Mouse (Mus musculus) liver, postnatal 0 days (tissue): ENCODE measurements around the gene Cldn16. TPM values are rescaled to one million over a fixed set of nuclear protein-coding genes. Genes with fewer than 3 reads are reported as not detected.
A peak's percentile ranks its signal among the peaks of the same experiment; 100 is the strongest.
"Not testable (repeated sequence)": the region's sequence is repeated elsewhere in the genome, so short reads cannot be mapped to it uniquely, and the experiment has no call there.

ENCODE experiments used
- ATAC-seq: fragments of 200-750 bp; cut with Nextera tagmentation; 2 replicates; pipeline ENCODE4 v1.8.0; 2017; ENCODE audit warnings: mild to moderate bottlenecking, moderate library complexity
- DNase-seq: peaks from one replicate; pipeline ENCODE4 v3.0.0-alpha.2; 2016
- H3K27ac ChIP-seq: fragments of 300-500 bp; sonication (generic); 2 replicates; pipeline ENCODE4 v1.5.1; 2014; ENCODE audit warnings: antibody characterized with exemption, moderate library complexity, mild to moderate bottlenecking, low read depth
- H3K27me3 ChIP-seq: fragments of 300-500 bp; sonication (generic); 2 replicates; pipeline ENCODE4 v1.6.1; 2014; ENCODE audit warnings: low read length, control low read depth, mixed read lengths; ENCODE audit not compliant: insufficient read depth
- H3K36me3 ChIP-seq: fragments of 300-500 bp; sonication (generic); replicated peaks from 2 replicates; pipeline ENCODE4 v1.6.1; 2014; ENCODE audit warnings: mild to moderate bottlenecking, control low read depth, low read length, moderate library complexity, mixed read lengths; ENCODE audit not compliant: insufficient read depth
- H3K4me1 ChIP-seq: fragments of 300-500 bp; sonication (generic); 2 replicates; pipeline ENCODE4 v1.6.1; 2014; ENCODE audit warnings: antibody characterized with exemption, mild to moderate bottlenecking, control low read depth; ENCODE audit not compliant: insufficient read depth
- H3K4me2 ChIP-seq: fragments of 300-500 bp; sonication (generic); 2 replicates; pipeline ENCODE4 v1.6.1; 2014; ENCODE audit warnings: low read depth, mild to moderate bottlenecking, low read length, moderate library complexity, mixed read lengths
- H3K4me3 ChIP-seq: fragments of 300-500 bp; sonication (generic); 2 replicates; pipeline ENCODE4 v1.5.1; 2014; ENCODE audit warnings: low read depth, low read length
- H3K9ac ChIP-seq: fragments of 300-500 bp; sonication (generic); replicated peaks from 2 replicates; pipeline ENCODE4 v1.6.1; 2014; ENCODE audit warnings: mild to moderate bottlenecking, moderate library complexity
- H3K9me3 ChIP-seq: fragments of 300-500 bp; sonication (generic); 2 replicates; pipeline ENCODE4 v1.6.1; 2016; ENCODE audit warnings: mild to moderate bottlenecking, control low read depth, low read length, mixed read lengths
- CTCF ChIP-seq: sonication (generic); IDR thresholded peaks from 2 replicates; pipeline ENCODE4 v1.5.1; 2016; ENCODE audit warnings: antibody characterized with exemption, low read depth
- EP300 ChIP-seq: IDR thresholded peaks from 2 replicates; pipeline ENCODE4 v1.6.1; 2016; ENCODE audit warnings: antibody characterized with exemption, low read depth, mild to moderate bottlenecking
- WGBS: fragments of 180-500 bp; shearing (Covaris S2); extraction: QIAGEN DNeasy Blood & Tissue Kit; methylation state at CpG from one replicate; pipeline ENCODE4 v1.1.7; 2014; ENCODE audit not compliant: insufficient replicate concordance; 5-methylcytosine and 5-hydroxymethylcytosine counted together
- polyA plus RNA-seq: library from polyadenylated mRNA; unstranded; fragments of >200 nt; fragmentation: Nextera tagmentation; extraction: Ambion mirVana; gene quantifications from 2 replicates; pipeline ENCODE4 v1.2.1, GENCODE M21; 2015

Cldn16 gene
- polyA plus RNA-seq, 1 experiment from 2014 or later = not detected

GRCm38 (mm10) chr16:26444843-26445242 lies 18.1 kb upstream of the Cldn16 start:
- ATAC-seq (no peak), DNase-seq (no peak)
- H3K4me3 ChIP-seq = no peak overlapping the region
- no peak overlapping the region for H3K9ac ChIP-seq
- TF ChIP-seq EP300 = no peak
- TF ChIP-seq CTCF = no peak
- H3K27me3 ChIP-seq = no peaks in the 10 kb centered on the region
- no peak overlapping the region for H3K27ac ChIP-seq
- no peaks in the 10 kb centered on the region for H3K9me3 ChIP-seq
- H3K4me2 ChIP-seq = no peak overlapping the region
- H3K36me3 ChIP-seq = no peaks in the 10 kb centered on the region
- H3K4me1 ChIP-seq = no peaks in the 10 kb centered on the region

DNA sequence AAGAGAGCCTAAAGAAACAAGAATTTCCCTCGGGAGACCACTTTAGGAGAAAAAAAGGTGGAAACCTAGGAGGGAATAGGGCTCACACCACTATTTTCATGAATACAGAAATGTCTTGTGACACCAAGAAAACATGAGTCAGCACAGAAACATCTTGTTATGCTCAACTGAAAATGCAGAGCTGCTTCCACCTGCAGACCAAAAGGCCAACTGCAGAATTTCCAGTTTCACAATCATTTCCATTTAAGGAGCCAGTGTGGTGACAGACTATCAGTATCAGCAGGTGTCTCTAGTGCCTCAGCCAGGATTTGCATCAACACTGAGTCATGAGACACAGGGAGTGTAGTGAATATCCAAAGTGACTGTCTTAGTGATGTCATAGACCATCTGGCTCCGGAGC lies 15.3 kb upstream of the Cldn16 start:
- Histone ChIP-seq H3K9ac (no peak overlapping the region), H3K36me3 (no peaks in the 10 kb centered on the region), H3K4me2 (no peak overlapping the region), H3K27ac (no peak overlapping the region), H3K9me3 (no peaks in the 10 kb centered on the region), H3K27me3 (no peaks in the 10 kb centered on the region), H3K4me3 (no peak overlapping the region), H3K4me1 (no peaks in the 10 kb centered on the region)
- DNase-seq (peak; percentile 29), ATAC-seq (peak; percentile 82)
- TF ChIP-seq CTCF = peak; percentile 73
- TF ChIP-seq EP300 = no peak
- 53% methylated on average over 2 of the region's 2 CpGs for WGBS

DNA sequence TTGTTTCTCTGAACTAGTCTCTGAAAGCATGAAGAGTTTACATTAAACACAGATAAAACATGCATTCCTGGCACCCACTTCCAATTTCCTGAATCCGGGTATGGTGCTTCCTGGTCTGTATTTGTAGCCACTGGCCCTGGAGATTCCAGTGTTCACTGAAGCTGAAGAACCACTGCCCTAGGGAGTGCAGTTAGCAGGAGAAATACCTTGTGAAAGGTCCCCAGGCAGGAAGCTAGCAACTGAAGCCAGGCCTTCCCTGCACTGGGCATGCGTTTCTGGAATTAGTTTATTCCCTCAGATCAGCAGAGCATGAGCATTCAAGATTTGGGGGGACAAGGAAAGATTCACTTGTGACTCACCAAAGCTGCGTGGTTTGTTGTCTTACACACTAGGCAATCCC lies 8.8 kb upstream of the Cldn16 start:
- Histone ChIP-seq H3K4me1 (no peaks in the 10 kb centered on the region), H3K27me3 (no peaks in the 10 kb centered on the region), H3K4me2 (no peak overlapping the region), H3K9ac (no peak overlapping the region), H3K27ac (no peak overlapping the region), H3K36me3 (no peaks in the 10 kb centered on the region), H3K9me3 (no peaks in the 10 kb centered on the region), H3K4me3 (no peak overlapping the region)
- DNase-seq (no peak), ATAC-seq (no peak)
- 49% methylated on average over 3 of the region's 3 CpGs for WGBS
- TF ChIP-seq EP300 = no peak
- TF ChIP-seq CTCF = no peak

DNA sequence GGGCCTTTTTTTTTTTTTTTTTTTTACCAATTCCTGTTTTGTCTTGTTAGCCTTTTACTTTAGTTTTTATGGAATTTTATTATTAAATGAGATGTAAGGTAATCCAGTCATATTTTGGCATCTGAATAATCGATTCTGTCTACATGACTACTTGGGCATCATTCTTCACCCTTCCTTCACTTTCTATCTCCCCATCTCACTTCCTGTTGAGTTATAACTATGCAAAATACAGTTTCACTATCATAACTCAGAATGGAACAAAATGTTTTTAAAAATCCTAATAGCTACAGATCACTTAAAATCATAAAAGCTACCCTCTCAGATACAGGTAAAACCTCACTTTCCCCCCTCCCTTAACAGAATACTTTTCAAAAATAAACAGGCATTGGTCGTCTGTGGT lies 6.8 kb upstream of the Cldn16 start:
- no peak overlapping the region for H3K9ac ChIP-seq

GRCm38 (mm10) chr16:26466535-26466934 lies 3.6 kb downstream of the Cldn16 start:
- DNase-seq (no peak), ATAC-seq (no peak)
- H3K27ac ChIP-seq = no peak overlapping the region
- no peak overlapping the region for H3K4me2 ChIP-seq
- no peaks in the 10 kb centered on the region for H3K4me1 ChIP-seq
- no peaks in the 10 kb centered on the region for H3K27me3 ChIP-seq
- H3K36me3 ChIP-seq = no peaks in the 10 kb centered on the region
- no peak for TF ChIP-seq CTCF
- TF ChIP-seq EP300 = no peak
- H3K9me3 ChIP-seq = no peaks in the 10 kb centered on the region
- whole genome bisulfite sequencing = 75% methylated on average over 4 of the region's 4 CpGs
- no peak overlapping the region for H3K4me3 ChIP-seq
- H3K9ac ChIP-seq = no peak overlapping the region

More for the DNA sequence above, 6.8 kb upstream of the Cldn16 start:
- Histone ChIP-seq H3K36me3 (no peaks in the 10 kb centered on the region), H3K9me3 (no peaks in the 10 kb centered on the region), H3K4me2 (no peak overlapping the region), H3K4me1 (no peaks in the 10 kb centered on the region), H3K27me3 (no peaks in the 10 kb centered on the region), H3K4me3 (no peak overlapping the region), H3K27ac (no peak overlapping the region)
- DNase-seq (no peak), ATAC-seq (no peak)
- TF ChIP-seq CTCF = no peak
- TF ChIP-seq EP300 = no peak
- WGBS = 72% methylated on average over 2 of the region's 2 CpGs

DNA sequence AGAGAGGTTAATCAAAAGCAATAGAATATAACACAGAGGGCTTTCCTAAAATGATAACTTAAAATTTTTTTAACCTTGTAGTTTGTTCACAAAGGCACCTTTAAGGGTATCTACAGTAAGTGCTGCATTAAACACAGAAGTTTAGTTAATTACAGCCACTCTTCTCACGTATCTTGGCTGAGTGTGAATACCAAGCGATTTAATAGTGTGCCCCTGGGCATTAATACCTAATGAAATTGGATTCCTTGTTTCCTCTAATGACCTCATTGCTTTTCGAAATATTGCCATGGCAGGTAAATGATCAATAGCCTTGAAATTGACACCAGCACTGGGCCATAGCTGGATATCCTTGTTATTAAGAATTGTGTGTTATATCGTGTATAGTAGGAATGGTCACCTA lies 8.3 kb downstream of the Cldn16 start:
- DNase-seq = no peak
- Histone ChIP-seq H3K27me3 (no peaks in the 10 kb centered on the region), H3K4me1 (no peaks in the 10 kb centered on the region), H3K27ac (no peak overlapping the region), H3K9me3 (no peaks in the 10 kb centered on the region), H3K4me3 (no peak overlapping the region), H3K9ac (no peak overlapping the region), H3K36me3 (no peaks in the 10 kb centered on the region), H3K4me2 (no peak overlapping the region)
- 73% methylated on average over 4 of the region's 4 CpGs for WGBS
- ATAC-seq = no peak
- TF ChIP-seq EP300 (no peak), CTCF (no peak)

- no peak for DNase-seq
- Histone ChIP-seq H3K4me1 (no peaks in the 10 kb centered on the region), H3K4me3 (no peak overlapping the region), H3K27ac (no peak overlapping the region), H3K9me3 (no peaks in the 10 kb centered on the region), H3K36me3 (no peaks in the 10 kb centered on the region), H3K27me3 (no peaks in the 10 kb centered on the region), H3K9ac (no peak overlapping the region), H3K4me2 (no peak overlapping the region)
- no peak for TF ChIP-seq EP300
- peak; percentile 68 for TF ChIP-seq CTCF
- 11% methylated on average over 2 of the region's 2 CpGs for WGBS
- ATAC-seq = no peak
Observed at GRCm38 (mm10) chr16:26495721-26496120, 32.8 kb downstream of the Cldn16 start.

DNA sequence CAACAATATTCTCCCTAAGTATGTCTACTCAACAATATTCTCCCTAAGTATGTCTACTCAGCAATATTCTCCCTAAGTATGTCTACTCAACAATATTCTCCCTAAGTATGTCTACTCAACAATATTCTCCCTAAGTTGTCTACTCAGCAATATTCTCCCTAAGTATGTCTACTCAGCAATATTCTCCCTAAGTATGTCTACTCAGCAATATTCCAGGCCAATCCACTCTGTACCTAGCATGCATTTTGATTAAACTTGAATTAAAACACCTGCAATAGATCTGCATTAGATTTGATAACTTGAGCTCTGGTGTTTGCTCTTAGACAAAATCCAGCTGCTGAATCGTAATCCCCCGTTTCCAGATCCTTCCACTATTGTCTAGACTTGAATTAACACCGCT lies 36.8 kb downstream of the Cldn16 start:
- H3K4me2 ChIP-seq, ATAC-seq, H3K9me3 ChIP-seq, H3K27me3 ChIP-seq, H3K9ac ChIP-seq, H3K4me3 ChIP-seq, H3K36me3 ChIP-seq, H3K4me1 ChIP-seq, DNase-seq, H3K27ac ChIP-seq: not testable (repeated sequence)
- WGBS = 83% methylated on average over 3 of the region's 3 CpGs
